Mouse (Mus musculus): ENCODE results near the gene Nup98. TPM values are rescaled to one million over a fixed set of nuclear protein-coding genes. Genes with fewer than 3 reads are reported as not detected.

The Nup98 gene
- polyA plus RNA-seq, 1 experiment from 2014 or later = 25.7 TPM

GRCm38 (mm10) chr7:102248691-102249404, 38.9 kb upstream of the Nup98 start:
- no peak for ATAC-seq
- Histone ChIP-seq H3K36me3 (ENCODE audit: control insufficient read depth, insufficient read depth) (no peaks in the 10 kb centered on the region), H3K9ac (replicated peaks; ENCODE audit: low read depth, low read length) (peak overlapping the region; percentile 84; the same call in 1 of the 2 replicates), H3K27me3 (replicated peaks; ENCODE audit: control insufficient read depth, insufficient read depth, low read length) (no peaks in the 10 kb centered on the region), H3K27ac (ENCODE audit: low read length) (no peak overlapping the region), H3K4me1 (replicated peaks; ENCODE audit: control insufficient read depth, insufficient read depth, low read length) (peaks cover 27% of the 10 kb centered on the region), H3K4me2 (ENCODE audit: low read length) (peak overlapping the region; percentile 94), H3K4me3 (replicated peaks; ENCODE audit: low read length) (peak overlapping the region; percentile 62), H3K9me3 (ENCODE audit: control insufficient read depth, low read length) (no peaks in the 10 kb centered on the region)
- 26% methylated on average over 16 of the region's 16 CpGs for WGBS

GRCm38 (mm10) chr7:102246956-102247797, 37.2 kb upstream of the Nup98 start:
- Histone ChIP-seq H3K27me3 (replicated peaks; ENCODE audit: control insufficient read depth, insufficient read depth, low read length) (no peaks in the 10 kb centered on the region), H3K27ac (ENCODE audit: low read length) (no peak overlapping the region), H3K9me3 (ENCODE audit: control insufficient read depth, low read length) (no peaks in the 10 kb centered on the region), H3K4me2 (ENCODE audit: low read length) (no peak overlapping the region), H3K9ac (replicated peaks; ENCODE audit: low read depth, low read length) (no peak overlapping the region), H3K4me3 (replicated peaks; ENCODE audit: low read length) (no peak overlapping the region), H3K4me1 (replicated peaks; ENCODE audit: control insufficient read depth, insufficient read depth, low read length) (peaks cover 27% of the 10 kb centered on the region), H3K36me3 (ENCODE audit: control insufficient read depth, insufficient read depth) (no peaks in the 10 kb centered on the region)
- 59% methylated on average over 12 of the region's 12 CpGs for WGBS
- no peak for ATAC-seq

- Histone ChIP-seq H3K9me3 (ENCODE audit: control insufficient read depth, low read length) (no peaks in the 10 kb centered on the region), H3K9ac (replicated peaks; ENCODE audit: low read depth, low read length) (no peak overlapping the region), H3K36me3 (ENCODE audit: control insufficient read depth, insufficient read depth) (no peaks in the 10 kb centered on the region), H3K4me3 (replicated peaks; ENCODE audit: low read length) (no peak overlapping the region), H3K27me3 (replicated peaks; ENCODE audit: control insufficient read depth, insufficient read depth, low read length) (no peaks in the 10 kb centered on the region), H3K27ac (ENCODE audit: low read length) (no peak overlapping the region), H3K4me1 (replicated peaks; ENCODE audit: control insufficient read depth, insufficient read depth, low read length) (peaks cover 27% of the 10 kb centered on the region), H3K4me2 (ENCODE audit: low read length) (no peak overlapping the region)
- ATAC-seq = no peak
- WGBS = 70% methylated on average over 6 of the region's 6 CpGs
Measured at GRCm38 (mm10) chr7:102246265-102246664, 36.3 kb upstream of the Nup98 start.

DNA sequence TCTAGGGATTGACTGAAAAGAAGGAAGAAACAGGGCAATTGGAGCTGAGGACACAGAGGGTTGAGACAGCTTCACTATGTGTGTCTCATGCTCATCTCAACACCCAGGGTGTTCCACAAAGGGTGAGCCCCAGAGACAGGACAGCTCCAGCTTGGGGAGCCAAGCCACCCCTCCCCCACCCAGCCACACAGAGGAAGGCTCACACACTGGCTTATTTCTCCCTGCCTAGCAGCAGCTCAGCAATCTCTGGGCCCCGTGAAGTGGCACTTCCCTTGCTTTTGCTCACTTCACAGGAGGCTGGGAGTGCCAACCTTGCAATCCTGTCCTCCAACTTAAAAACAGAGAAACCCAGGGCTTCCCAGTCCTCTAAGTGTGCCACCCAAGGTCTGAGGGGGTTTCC, 35.8 kb upstream of the Nup98 start:
- H3K9me3 ChIP-seq (ENCODE audit: control insufficient read depth, low read length) = no peaks in the 10 kb centered on the region
- no peak overlapping the region for H3K27ac ChIP-seq (ENCODE audit: low read length)
- H3K27me3 ChIP-seq (replicated peaks; ENCODE audit: control insufficient read depth, insufficient read depth, low read length) = no peaks in the 10 kb centered on the region
- WGBS = 5% methylated on average over 1 of the region's 1 CpGs
- no peak overlapping the region for H3K9ac ChIP-seq (replicated peaks; ENCODE audit: low read depth, low read length)
- H3K4me3 ChIP-seq (replicated peaks; ENCODE audit: low read length) = no peak overlapping the region
- no peak overlapping the region for H3K4me2 ChIP-seq (ENCODE audit: low read length)
- H3K4me1 ChIP-seq (replicated peaks; ENCODE audit: control insufficient read depth, insufficient read depth, low read length) = peaks cover 22% of the 10 kb centered on the region
- no peak for ATAC-seq
- H3K36me3 ChIP-seq (ENCODE audit: control insufficient read depth, insufficient read depth) = no peaks in the 10 kb centered on the region

DNA sequence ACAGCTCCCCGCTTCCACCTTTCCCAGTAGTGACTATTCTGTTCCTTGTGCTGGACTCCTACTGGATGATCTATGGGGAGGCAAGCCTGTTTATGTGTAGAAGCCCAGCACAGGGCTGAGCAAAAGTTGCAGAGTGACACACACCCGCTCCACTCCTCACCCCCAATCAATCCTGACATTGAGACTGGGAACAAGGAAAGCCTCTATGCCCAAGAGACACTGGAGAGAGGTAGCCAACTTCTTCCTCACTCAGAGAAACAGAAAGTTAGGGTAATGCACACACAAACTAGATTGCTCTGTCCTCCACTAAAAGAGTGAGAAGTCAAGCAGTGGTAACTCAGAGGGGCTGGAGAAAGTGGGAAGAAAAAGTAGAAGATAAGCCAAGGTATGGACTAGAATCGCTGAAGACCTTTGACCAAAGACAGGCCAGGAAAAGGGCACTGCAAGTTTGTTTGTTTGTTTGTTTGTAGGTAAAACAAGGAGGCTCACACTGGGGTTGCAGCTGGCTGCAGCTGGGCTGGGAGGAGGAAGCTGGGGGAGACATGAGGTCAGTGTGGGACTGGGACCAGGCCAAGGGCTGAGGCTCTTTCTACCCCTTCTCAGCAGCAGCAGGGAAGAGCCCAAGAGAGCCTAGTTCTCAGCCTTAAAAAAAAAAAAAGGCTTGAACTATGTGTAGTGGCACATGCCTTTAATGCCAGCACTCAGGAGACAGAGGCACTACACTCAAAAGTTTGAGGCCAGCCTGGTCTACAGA, 35.0 kb upstream of the Nup98 start:
- 93% methylated on average over 3 of the region's 3 CpGs for WGBS
- no peaks in the 10 kb centered on the region for H3K9me3 ChIP-seq (ENCODE audit: control insufficient read depth, low read length)
- H3K9ac ChIP-seq (replicated peaks; ENCODE audit: low read depth, low read length) = no peak overlapping the region
- H3K4me2 ChIP-seq (ENCODE audit: low read length) = no peak overlapping the region
- peaks cover 22% of the 10 kb centered on the region for H3K4me1 ChIP-seq (replicated peaks; ENCODE audit: control insufficient read depth, insufficient read depth, low read length)
- no peak overlapping the region for H3K4me3 ChIP-seq (replicated peaks; ENCODE audit: low read length)
- H3K27me3 ChIP-seq (replicated peaks; ENCODE audit: control insufficient read depth, insufficient read depth, low read length) = no peaks in the 10 kb centered on the region
- no peaks in the 10 kb centered on the region; the same call in 1 of the 2 replicates for H3K36me3 ChIP-seq (ENCODE audit: control insufficient read depth, insufficient read depth)
- no peak overlapping the region for H3K27ac ChIP-seq (ENCODE audit: low read length)
- ATAC-seq = no peak

GRCm38 (mm10) chr7:102243870-102244269, 33.9 kb upstream of the Nup98 start:
- no peak for ATAC-seq
- H3K27me3 ChIP-seq (replicated peaks; ENCODE audit: control insufficient read depth, insufficient read depth, low read length) = no peaks in the 10 kb centered on the region
- no peak overlapping the region for H3K9ac ChIP-seq (replicated peaks; ENCODE audit: low read depth, low read length)
- peaks cover 11% of the 10 kb centered on the region; the same call in 1 of the 2 replicates for H3K4me1 ChIP-seq (replicated peaks; ENCODE audit: control insufficient read depth, insufficient read depth, low read length)
- no peak overlapping the region for H3K4me3 ChIP-seq (replicated peaks; ENCODE audit: low read length)
- no peak overlapping the region for H3K4me2 ChIP-seq (ENCODE audit: low read length)
- peaks cover 5% of the 10 kb centered on the region for H3K36me3 ChIP-seq (ENCODE audit: control insufficient read depth, insufficient read depth)
- H3K9me3 ChIP-seq (ENCODE audit: control insufficient read depth, low read length) = no peaks in the 10 kb centered on the region
- H3K27ac ChIP-seq (ENCODE audit: low read length) = no peak overlapping the region
- 94% methylated on average over 2 of the region's 2 CpGs for WGBS

GRCm38 (mm10) chr7:102242917-102243316, 32.9 kb upstream of the Nup98 start:
- WGBS = 86% methylated on average over 3 of the region's 3 CpGs
- no peak overlapping the region for H3K4me3 ChIP-seq (replicated peaks; ENCODE audit: low read length)
- H3K4me1 ChIP-seq (replicated peaks; ENCODE audit: control insufficient read depth, insufficient read depth, low read length) = peaks cover 5% of the 10 kb centered on the region; the same call in 1 of the 2 replicates
- ATAC-seq = no peak
- H3K4me2 ChIP-seq (ENCODE audit: low read length) = no peak overlapping the region
- no peaks in the 10 kb centered on the region for H3K27me3 ChIP-seq (replicated peaks; ENCODE audit: control insufficient read depth, insufficient read depth, low read length)
- peaks cover 14% of the 10 kb centered on the region for H3K36me3 ChIP-seq (ENCODE audit: control insufficient read depth, insufficient read depth)
- no peaks in the 10 kb centered on the region for H3K9me3 ChIP-seq (ENCODE audit: control insufficient read depth, low read length)
- no peak overlapping the region for H3K27ac ChIP-seq (ENCODE audit: low read length)
- no peak overlapping the region for H3K9ac ChIP-seq (replicated peaks; ENCODE audit: low read depth, low read length)

DNA sequence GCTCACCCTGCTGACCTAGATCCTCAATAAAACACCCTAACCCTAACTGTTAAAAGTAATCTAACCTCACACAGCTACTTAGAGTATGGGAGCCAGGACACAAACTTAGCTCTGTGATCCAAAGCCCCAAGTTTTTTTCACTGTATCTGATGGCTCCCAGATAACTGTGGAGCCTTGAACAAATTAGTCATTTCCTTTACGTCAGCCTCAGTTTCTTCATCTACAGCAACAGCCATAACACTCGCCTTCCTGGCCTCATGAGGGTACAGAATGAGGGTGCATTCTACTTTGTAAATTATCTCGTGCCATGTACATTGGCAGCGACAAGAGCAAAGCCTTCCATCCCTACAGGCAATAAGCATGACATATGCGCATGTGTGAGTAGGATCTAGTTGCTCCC, 32.4 kb upstream of the Nup98 start:
- H3K27ac ChIP-seq (ENCODE audit: low read length) = no peak overlapping the region
- H3K36me3 ChIP-seq (ENCODE audit: control insufficient read depth, insufficient read depth) = peaks cover 18% of the 10 kb centered on the region
- H3K9me3 ChIP-seq (ENCODE audit: control insufficient read depth, low read length) = no peaks in the 10 kb centered on the region
- peaks cover 5% of the 10 kb centered on the region; the same call in 1 of the 2 replicates for H3K4me1 ChIP-seq (replicated peaks; ENCODE audit: control insufficient read depth, insufficient read depth, low read length)
- no peak for ATAC-seq
- H3K4me2 ChIP-seq (ENCODE audit: low read length) = no peak overlapping the region
- WGBS = 91% methylated on average over 5 of the region's 5 CpGs
- no peaks in the 10 kb centered on the region for H3K27me3 ChIP-seq (replicated peaks; ENCODE audit: control insufficient read depth, insufficient read depth, low read length)
- no peak overlapping the region for H3K9ac ChIP-seq (replicated peaks; ENCODE audit: low read depth, low read length)
- no peak overlapping the region for H3K4me3 ChIP-seq (replicated peaks; ENCODE audit: low read length)

DNA sequence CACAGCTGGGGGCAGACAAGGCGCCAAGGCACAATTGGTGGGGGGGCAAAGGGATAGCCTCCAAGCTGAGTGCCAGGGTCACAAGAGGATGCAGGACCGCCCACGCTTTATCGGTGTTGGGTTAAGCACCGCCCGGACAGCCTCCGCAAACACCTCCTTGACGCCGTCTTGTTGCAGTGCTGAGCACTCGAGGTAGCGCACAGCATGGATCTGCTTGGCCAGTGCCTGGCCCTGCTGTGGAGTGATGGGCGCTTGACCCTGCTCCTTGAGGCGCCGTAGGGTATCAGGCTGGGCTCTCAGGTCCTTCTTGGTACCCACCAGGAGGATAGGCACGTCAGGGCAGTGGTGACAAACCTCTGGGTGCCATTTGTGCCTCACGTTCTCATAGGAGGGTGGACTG, 29.6 kb upstream of the Nup98 start:
- ATAC-seq = no peak
- Histone ChIP-seq H3K4me1 (replicated peaks; ENCODE audit: control insufficient read depth, insufficient read depth, low read length) (no peaks in the 10 kb centered on the region), H3K36me3 (ENCODE audit: control insufficient read depth, insufficient read depth) (peaks cover 22% of the 10 kb centered on the region), H3K9ac (replicated peaks; ENCODE audit: low read depth, low read length) (no peak overlapping the region), H3K4me2 (ENCODE audit: low read length) (no peak overlapping the region), H3K27ac (ENCODE audit: low read length) (no peak overlapping the region), H3K27me3 (replicated peaks; ENCODE audit: control insufficient read depth, insufficient read depth, low read length) (no peaks in the 10 kb centered on the region), H3K9me3 (ENCODE audit: control insufficient read depth, low read length) (no peaks in the 10 kb centered on the region), H3K4me3 (replicated peaks; ENCODE audit: low read length) (no peak overlapping the region)
- 94% methylated on average over 16 of the region's 16 CpGs for WGBS

Measured in forebrain, embryonic 16.5 days (tissue).